Mouse (Mus musculus) left cerebral cortex, adult 2 months (tissue): ENCODE results near the gene H13. TPM values are rescaled to one million over a fixed set of nuclear protein-coding genes. Genes with fewer than 3 reads are reported as not detected.
"Not testable (repeated sequence)": the region's sequence is repeated elsewhere in the genome, so short reads cannot be mapped to it uniquely, and the experiment has no call there.

ENCODE experiments used
- DNase-seq, 2 experiments: peaks; one replicate each; pipeline ENCODE4 v3.0.0; 2021 to 2022; ENCODE audit warnings: low spot score in 2 of 2, mixed read lengths in 1 of 2; ENCODE audit errors: extremely low spot score in 1 of 2
- H3K27ac ChIP-seq: fragments of 200-600 bp; 2 replicates; pipeline ENCODE4 v1.8.1; 2022
- H3K4me3 ChIP-seq: fragments of 200-600 bp; 2 replicates; pipeline ENCODE4 v1.8.1; 2022
- CTCF ChIP-seq: fragments of 200-600 bp; IDR thresholded peaks from 2 replicates; pipeline ENCODE4 v1.8.1; 2022; ENCODE audit warnings: antibody characterized with exemption, mild to moderate bottlenecking, moderate library complexity
- intact Hi-C: fragments of 180-260 bp; cut with DNase I; formaldehyde crosslinking; loops from one replicate; pipeline ENCODE4 v1.15.1; 2025
- total RNA-seq, 2 experiments: library from RNA; stranded (reverse); gene quantifications; 2 replicates each; pipeline ENCODE4 v1.2.3; 2021

Gene H13
- total RNA-seq, 2 experiments from 2014 or later = 77.2 to 82.2 TPM

- no peak overlapping the region for H3K27ac ChIP-seq
- DNase-seq = no peak
- TF ChIP-seq CTCF = no peak
- intact Hi-C loops = no loop called here
- H3K4me3 ChIP-seq = no peak overlapping the region
Measured at GRCm38 (mm10) chr2:152636246-152637005, 32.8 kb upstream of the H13 start.

DNA sequence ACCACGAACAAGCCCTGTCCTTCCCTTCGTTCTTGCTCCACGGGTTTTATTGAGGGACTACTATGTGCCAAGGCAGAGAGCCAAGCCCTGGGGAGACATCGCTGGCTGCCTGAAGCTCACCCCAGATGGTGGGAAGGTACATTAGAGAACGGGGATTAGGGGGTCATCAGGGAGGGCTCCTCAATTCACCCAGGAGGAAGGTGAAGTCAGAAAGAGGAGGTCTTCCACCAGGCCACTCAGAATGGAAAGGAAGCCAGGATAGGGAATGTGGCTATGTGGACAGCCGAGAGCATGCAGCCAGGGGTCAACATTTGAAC lies 32.3 kb upstream of the H13 start:
- Histone ChIP-seq H3K27ac (no peak overlapping the region), H3K4me3 (no peak overlapping the region)
- intact Hi-C loops = no loop called here
- DNase-seq = no peak
- no peak for TF ChIP-seq CTCF

DNA sequence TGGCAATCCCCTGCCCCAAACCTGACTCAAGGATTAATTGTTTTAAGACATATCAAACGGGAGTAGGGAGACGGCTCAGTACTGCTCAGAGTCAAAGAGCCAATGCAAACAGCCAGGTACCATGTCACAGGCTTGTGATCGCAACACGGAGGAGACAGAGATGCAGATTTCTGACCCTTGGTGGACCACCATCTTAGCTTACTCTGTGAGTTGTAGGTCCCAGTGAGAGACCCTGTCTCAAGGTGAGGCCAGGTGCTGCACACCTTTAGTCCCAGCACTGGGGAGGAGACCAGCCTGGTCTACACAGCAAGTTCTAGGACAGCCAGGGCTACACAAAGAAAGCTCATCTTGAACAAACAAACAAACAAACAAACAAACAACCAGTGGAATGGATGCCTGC lies 31.9 kb upstream of the H13 start:
- H3K4me3 ChIP-seq = no peak overlapping the region
- no peak for DNase-seq
- intact Hi-C loops = no loop called here
- no peak for TF ChIP-seq CTCF
- no peak overlapping the region for H3K27ac ChIP-seq

DNA sequence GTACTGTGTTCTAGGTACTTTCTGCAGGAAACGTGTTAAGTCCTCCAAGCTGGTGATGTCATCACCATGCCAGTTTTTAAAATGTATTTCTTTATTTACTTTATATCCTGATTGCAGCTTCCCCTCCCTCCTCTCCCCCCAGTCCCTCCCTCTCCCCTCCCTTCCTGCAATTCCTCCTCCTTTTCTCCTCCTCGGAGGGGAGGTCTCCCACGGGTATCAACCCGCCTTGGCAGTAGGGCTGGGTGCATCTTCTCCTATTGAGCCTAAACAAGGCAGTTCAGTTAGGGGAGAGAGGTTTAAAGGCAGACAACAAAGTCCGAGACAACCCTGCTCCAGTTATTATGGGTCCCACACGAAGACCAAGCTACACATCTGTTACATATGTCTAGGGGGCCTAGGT lies 30.4 kb upstream of the H13 start:
- no peak for TF ChIP-seq CTCF
- DNase-seq = no peak
- Histone ChIP-seq H3K27ac (no peak overlapping the region), H3K4me3 (no peak overlapping the region)
- intact Hi-C loops = no loop called here

GRCm38 (mm10) chr2:152639406-152640113 lies 29.7 kb upstream of the H13 start:
- Histone ChIP-seq H3K27ac (no peak overlapping the region), H3K4me3 (no peak overlapping the region)
- no peak for TF ChIP-seq CTCF
- no peak for DNase-seq
- intact Hi-C loops = no loop called here

DNA sequence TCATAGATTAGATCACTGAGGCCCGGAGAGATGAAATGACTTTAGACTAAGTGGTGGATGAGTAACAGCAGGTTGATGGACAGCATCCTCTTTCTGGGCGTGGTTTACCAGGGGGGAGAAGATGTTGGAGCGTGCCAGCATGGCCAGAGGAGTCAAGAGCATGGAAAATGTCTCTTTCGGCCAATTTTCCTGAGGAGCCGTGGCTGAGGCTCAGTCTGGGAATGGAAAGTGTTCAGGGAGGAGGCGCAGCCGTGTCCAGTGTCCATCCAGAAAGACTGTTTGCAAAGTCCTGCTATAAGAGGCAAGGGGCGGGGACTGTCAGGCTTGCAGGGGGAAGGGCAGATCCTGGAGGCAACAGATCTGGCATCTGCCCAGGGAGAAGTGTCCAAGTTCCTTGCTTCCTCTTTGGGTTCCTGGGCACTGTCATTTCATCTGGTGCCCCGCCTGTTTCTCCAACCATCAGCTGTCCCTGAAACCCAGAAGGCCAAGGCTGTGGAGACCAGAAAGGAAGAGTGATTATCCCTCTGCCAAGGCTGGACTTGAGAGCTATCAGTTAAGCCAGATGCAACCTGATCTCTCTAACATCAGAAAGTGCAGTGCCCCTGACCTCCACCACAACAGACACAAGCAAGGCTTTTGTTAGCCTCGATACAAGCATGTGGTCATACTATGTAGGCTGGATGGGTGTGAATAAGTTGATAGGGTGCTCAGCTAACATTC lies 16.2 kb upstream of the H13 start:
- no peak overlapping the region for H3K4me3 ChIP-seq
- no peak overlapping the region for H3K27ac ChIP-seq
- no peak for DNase-seq
- intact Hi-C loops = no loop called here
- TF ChIP-seq CTCF = no peak

DNA sequence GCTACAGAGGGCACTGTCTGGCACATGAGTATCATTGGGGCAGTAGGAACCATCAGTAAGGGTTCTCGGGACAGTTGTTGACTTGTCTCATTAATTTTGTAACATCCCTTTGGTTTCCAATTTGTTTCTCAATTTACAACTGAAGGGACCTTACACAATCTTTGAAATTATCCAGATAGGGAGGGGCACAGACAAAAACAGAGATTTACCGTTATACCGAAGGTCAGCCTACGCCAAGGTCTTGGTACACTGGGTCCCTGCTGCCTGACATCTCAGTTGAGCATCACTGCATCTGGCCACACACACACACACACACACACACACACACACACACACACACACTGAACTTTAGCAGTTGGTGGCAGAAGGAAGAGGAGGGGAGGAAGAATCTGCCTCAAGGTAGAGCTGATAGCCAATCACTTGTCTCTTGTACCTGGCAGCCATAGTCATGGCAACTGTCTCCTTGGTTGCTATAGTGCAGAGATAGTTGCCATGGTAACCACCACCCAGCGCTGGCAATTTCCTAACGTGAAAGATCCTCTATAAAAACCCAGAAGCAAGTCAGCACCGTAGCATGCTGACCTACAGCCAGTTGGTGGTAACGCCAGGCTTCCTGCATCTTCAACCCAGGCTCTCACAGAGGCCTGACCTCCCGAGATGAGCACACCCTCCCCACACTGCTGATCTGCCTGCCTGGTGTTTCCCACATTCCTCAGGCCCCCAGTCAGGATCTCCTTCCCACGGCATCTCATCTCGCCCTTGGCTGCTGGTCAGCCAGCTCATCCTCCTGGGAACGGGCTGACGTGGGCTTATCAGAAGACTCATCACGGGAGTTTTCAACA lies 15.2 kb upstream of the H13 start:
- intact Hi-C loops = no loop called here

GRCm38 (mm10) chr2:152657398-152657797 lies 11.9 kb upstream of the H13 start:
- peak; percentile 49 for TF ChIP-seq CTCF

More for the DNA sequence above, 15.2 kb upstream of the H13 start:
- peak; percentile 63 to 76 for DNase-seq
- Histone ChIP-seq H3K27ac (peak overlapping the region; percentile 90), H3K4me3 (no peak overlapping the region)
- TF ChIP-seq CTCF = no peak

DNA sequence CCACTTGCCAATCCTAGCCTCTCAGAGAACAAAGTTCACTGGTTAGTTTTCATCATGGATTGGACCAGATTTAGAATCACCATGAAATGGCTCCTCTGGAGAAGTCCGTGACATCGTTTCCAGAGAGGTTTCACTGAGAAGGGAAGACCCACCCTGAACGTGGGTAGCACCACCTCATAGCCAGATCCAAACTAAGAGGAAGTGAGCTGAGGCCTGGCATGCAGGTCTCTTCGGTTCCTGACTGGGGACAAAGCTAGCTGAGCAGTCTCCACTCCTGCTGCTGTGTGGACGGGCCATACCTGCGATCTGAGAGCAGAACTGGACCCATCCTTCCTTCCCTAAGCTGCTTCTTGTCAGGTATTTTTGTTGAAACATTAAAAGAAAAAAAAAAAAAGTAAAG lies 8.1 kb upstream of the H13 start:
- no peak overlapping the region for H3K4me3 ChIP-seq
- DNase-seq = no peak
- H3K27ac ChIP-seq = no peak overlapping the region
- no peak for TF ChIP-seq CTCF
- intact Hi-C loops = no loop called here

More at GRCm38 (mm10) chr2:152657398-152657797, 11.9 kb upstream of the H13 start:
- intact Hi-C loops = loop anchor here (1.0 kb wide), 1 partner anchor 42 kb away; no protein-coding TSS in a partner anchor
- H3K27ac ChIP-seq = no peak overlapping the region
- H3K4me3 ChIP-seq = no peak overlapping the region
- no peak for DNase-seq

GRCm38 (mm10) chr2:152666191-152666590 lies 3.1 kb upstream of the H13 start:
- H3K27ac ChIP-seq, intact Hi-C loops, H3K4me3 ChIP-seq, DNase-seq: not testable (repeated sequence)

DNA sequence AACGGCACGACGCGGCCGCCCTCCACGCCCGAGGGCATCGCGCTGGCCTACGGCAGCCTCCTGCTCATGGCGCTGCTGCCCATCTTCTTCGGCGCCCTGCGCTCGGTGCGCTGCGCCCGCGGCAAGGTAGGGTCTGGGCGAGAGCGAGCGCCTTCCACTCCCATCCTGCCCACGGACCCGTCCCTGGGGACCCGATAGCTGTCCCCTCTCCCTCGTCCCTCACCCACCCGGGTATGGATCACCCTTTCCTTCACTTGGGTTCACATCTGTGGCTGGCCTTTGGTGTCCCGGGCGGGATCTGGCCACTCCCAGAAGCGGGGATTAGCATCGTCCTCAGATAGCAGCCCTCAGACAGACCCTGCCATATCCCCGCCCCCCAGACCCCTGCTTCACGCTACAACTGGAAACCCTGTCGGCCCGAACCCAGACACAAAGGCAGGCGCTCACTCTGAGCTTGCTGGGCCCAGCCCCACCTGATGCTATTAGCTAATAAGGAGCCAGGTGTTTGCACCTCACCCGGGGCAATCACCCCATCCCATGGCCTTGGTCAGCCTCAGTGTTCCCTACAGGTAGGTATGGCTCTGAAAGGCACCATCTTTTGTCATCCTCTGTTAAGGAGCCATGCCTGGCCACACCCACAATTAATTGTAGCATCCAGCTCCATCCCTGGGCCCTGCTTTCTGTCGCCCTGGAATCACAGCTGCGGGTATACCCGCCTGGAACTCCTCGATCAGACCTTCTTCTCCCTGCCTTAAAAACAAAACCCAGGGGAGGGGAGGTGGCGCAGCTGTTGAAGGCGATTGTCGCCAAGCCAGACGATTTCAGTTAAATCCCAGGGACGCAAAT lies 601 bp downstream of the H13 start:
- intact Hi-C loops = loop anchor here (5.0 kb wide), 2 partner anchors 273 to 443 kb away; partner anchors contain the start of genes Csnk2a1 and Sox12
- Histone ChIP-seq H3K27ac (peak overlapping the region; percentile 97), H3K4me3 (peak overlapping the region; percentile 81)
- no peak for DNase-seq
- no peak for TF ChIP-seq CTCF
